Mouse (Mus musculus) kidney, postnatal 0 days (tissue): ENCODE results near the gene Gpam. TPM values are rescaled to one million over a fixed set of nuclear protein-coding genes. Genes with fewer than 3 reads are reported as not detected.

Source experiments
- ATAC-seq: fragments of 200-750 bp; cut with Nextera tagmentation; replicated peaks from 2 replicates; pipeline ENCODE4 v1.8.0; 2017; ENCODE audit warnings: low read depth, moderate number of reproducible peaks, moderate TSS enrichment, moderate library complexity; ENCODE audit not compliant: low FRiP score
- DNase-seq: peaks from one replicate; pipeline ENCODE4 v3.0.0-alpha.2; 2016; ENCODE audit warnings: low spot score
- H3K27ac ChIP-seq: fragments of 300-500 bp; sonication (generic); 2 replicates; pipeline ENCODE4 v1.5.1; 2014; ENCODE audit warnings: mild to moderate bottlenecking
- H3K27me3 ChIP-seq: fragments of 300-500 bp; sonication (generic); 2 replicates; pipeline ENCODE4 v1.6.1; 2014; ENCODE audit warnings: low read length, mixed read lengths; ENCODE audit not compliant: insufficient read depth
- H3K36me3 ChIP-seq: fragments of 300-500 bp; sonication (generic); 2 replicates; pipeline ENCODE4 v1.6.1; 2014; ENCODE audit warnings: low read length, mixed read lengths; ENCODE audit not compliant: insufficient read depth
- H3K4me1 ChIP-seq: fragments of 300-500 bp; sonication (generic); replicated peaks from 2 replicates; pipeline ENCODE4 v1.6.1; 2014; ENCODE audit warnings: antibody characterized with exemption, low read length, mixed read lengths; ENCODE audit not compliant: insufficient read depth
- H3K4me2 ChIP-seq: fragments of 300-500 bp; sonication (generic); 2 replicates; pipeline ENCODE4 v1.6.1; 2014; ENCODE audit warnings: mild to moderate bottlenecking, low read length, moderate library complexity, mixed read lengths
- H3K4me3 ChIP-seq: fragments of 300-500 bp; sonication (generic); replicated peaks from 2 replicates; pipeline ENCODE4 v1.5.1; 2014; ENCODE audit warnings: low read depth, low read length
- H3K9ac ChIP-seq: fragments of 300-500 bp; sonication (generic); 2 replicates; pipeline ENCODE4 v1.6.1; 2014; ENCODE audit warnings: low read depth, low read length
- H3K9me3 ChIP-seq: fragments of 300-500 bp; sonication (generic); replicated peaks from 2 replicates; pipeline ENCODE4 v1.6.1; 2016; ENCODE audit warnings: low read length, inconsistent platforms, mixed read lengths
- CTCF ChIP-seq: IDR thresholded peaks from 2 replicates; pipeline ENCODE4 v1.5.1; 2016; ENCODE audit warnings: antibody characterized with exemption, low read depth, mild to moderate bottlenecking, moderate library complexity
- WGBS: fragments of 180-500 bp; shearing (Covaris S2); extraction: QIAGEN DNeasy Blood & Tissue Kit; methylation state at CpG from one replicate; pipeline ENCODE4 v1.1.7; 2014; 5-methylcytosine and 5-hydroxymethylcytosine counted together
- polyA plus RNA-seq: library from polyadenylated mRNA; unstranded; fragments of >200 nt; fragmentation: Nextera tagmentation; extraction: Ambion mirVana; gene quantifications from 2 replicates; pipeline ENCODE4 v1.2.1, GENCODE M21; 2015

Gpam gene
- polyA plus RNA-seq, 1 experiment from 2014 or later = 17.3 TPM

DNA sequence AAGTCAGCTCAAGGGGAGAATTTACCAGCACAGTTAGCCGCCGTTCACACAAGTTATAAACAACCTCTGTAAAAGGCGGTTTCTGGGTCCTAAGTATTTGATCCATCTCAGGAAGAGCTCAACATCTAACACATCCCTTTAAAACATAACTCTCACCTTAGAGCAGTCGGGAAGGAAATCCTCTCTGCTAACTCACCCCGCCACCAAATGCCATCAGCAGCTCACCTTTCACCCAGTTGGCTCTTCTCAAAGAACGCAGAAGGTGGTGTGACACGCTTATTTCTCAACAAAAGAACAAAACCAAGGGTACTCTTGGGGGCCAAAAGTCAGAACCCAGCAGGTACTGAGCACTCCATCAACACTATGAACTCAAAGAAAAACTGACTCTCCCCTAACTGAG, 31.5 kb downstream of the Gpam start:
- WGBS = 86% methylated on average over 7 of the region's 7 CpGs
- no peak for TF ChIP-seq CTCF

DNA sequence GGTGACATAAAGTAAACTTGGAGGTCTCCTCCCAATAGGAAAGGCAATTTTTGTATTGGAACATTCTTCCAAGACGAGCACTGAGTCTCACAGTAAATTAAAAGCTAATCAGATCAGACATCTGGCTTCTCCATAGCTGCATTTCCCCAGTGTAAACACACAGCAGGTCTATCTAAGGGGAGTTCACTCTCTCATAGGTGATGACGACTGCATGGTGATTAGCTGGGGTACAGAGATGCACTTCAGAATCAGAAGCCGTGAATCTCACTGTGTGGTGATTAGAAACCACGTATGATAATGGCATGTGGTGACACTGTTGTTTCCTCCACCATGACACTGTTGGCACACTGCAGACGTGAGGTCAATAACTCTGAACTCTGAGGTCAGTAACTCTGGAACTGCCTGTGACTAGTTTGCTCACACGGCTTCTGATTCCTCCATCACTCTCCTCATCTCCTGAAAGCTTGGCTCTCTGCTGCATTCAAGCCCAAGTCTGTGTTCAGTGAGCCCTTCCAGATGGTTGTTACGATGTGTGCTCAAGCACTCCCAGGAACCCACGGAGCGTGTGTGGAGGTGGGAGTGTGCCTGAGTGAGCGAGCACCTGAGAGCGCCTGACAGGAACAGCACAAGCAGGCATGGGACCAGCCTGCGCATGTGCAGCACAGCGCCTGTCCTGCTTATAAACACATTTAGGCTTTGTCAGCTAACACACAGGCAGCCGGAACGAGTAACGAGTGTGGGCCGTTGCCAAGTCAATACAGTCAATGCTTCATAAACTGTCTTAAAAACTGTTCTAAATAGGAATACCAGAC, 35.2 kb downstream of the Gpam start:
- TF ChIP-seq CTCF = no peak
- Histone ChIP-seq H3K4me3 (no peak overlapping the region), H3K4me1 (peaks cover 3% of the 10 kb centered on the region; the same call in 1 of the 2 replicates), H3K9me3 (no peaks in the 10 kb centered on the region), H3K27me3 (no peaks in the 10 kb centered on the region), H3K9ac (no peak overlapping the region), H3K36me3 (peaks cover 57% of the 10 kb centered on the region), H3K4me2 (no peak overlapping the region), H3K27ac (no peak overlapping the region)
- WGBS = 60% methylated on average over 17 of the region's 17 CpGs
- DNase-seq (no peak), ATAC-seq (peak; percentile 63; the same call in 1 of the 2 replicates)

More for the DNA sequence above, 31.5 kb downstream of the Gpam start:
- Histone ChIP-seq H3K27ac (no peak overlapping the region), H3K4me3 (no peak overlapping the region), H3K27me3 (no peaks in the 10 kb centered on the region), H3K4me2 (no peak overlapping the region), H3K36me3 (peaks cover 26% of the 10 kb centered on the region; the same call in 1 of the 2 replicates), H3K9me3 (no peaks in the 10 kb centered on the region), H3K9ac (no peak overlapping the region), H3K4me1 (peaks cover 14% of the 10 kb centered on the region; the same call in 1 of the 2 replicates)
- DNase-seq (no peak), ATAC-seq (no peak)

DNA sequence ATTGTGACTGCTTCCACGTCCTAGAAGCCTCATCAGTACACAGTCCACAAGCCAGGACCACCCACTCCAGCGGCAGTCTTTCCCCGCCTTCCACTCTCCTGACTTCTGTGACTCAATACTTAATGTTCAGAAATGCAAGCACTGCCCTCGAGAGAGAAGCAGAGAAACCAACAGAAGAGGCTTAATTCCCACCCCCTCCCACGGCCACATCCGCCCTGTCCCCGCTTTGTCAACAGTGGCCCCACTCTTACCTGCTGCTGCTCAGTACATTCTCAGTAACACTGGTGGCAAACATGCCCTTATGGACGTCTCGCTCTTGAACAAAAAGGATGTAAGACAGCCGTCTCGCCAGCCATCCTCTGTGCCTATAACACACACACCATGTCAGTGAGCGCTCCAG, 36.2 kb downstream of the Gpam start:
- Histone ChIP-seq H3K9ac (no peak overlapping the region), H3K4me3 (no peak overlapping the region), H3K4me1 (no peaks in the 10 kb centered on the region), H3K4me2 (no peak overlapping the region), H3K36me3 (peaks cover 63% of the 10 kb centered on the region), H3K27me3 (no peaks in the 10 kb centered on the region), H3K9me3 (no peaks in the 10 kb centered on the region), H3K27ac (no peak overlapping the region)
- TF ChIP-seq CTCF = no peak
- ATAC-seq = no peak
- 84% methylated on average over 12 of the region's 12 CpGs for WGBS
- no peak for DNase-seq

DNA sequence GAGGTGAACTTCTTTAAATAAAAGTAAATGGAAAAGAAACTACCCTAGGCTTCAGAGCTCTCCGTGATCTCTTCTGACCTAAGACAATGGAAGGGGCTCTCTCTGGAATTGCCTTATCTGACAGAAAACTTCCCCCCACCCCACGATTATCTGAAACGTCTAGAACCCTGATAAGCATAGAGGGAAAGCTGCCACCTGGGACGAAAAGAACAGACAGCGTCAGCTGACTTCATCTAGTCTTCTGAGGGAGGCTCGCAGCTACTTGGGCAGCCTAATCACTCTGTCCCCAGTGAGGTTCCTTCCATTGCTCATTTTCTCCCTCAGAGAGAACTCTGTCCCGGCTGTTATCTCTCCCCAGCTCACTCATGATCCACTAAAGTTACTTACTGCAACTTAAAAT, 36.9 kb downstream of the Gpam start:
- ATAC-seq = no peak
- TF ChIP-seq CTCF = no peak
- Histone ChIP-seq H3K27ac (no peak overlapping the region), H3K4me3 (no peak overlapping the region), H3K36me3 (peaks cover 62% of the 10 kb centered on the region), H3K4me2 (no peak overlapping the region), H3K27me3 (no peaks in the 10 kb centered on the region), H3K9me3 (no peaks in the 10 kb centered on the region), H3K4me1 (no peaks in the 10 kb centered on the region), H3K9ac (no peak overlapping the region)
- WGBS = 86% methylated on average over 7 of the region's 7 CpGs
- no peak for DNase-seq

DNA sequence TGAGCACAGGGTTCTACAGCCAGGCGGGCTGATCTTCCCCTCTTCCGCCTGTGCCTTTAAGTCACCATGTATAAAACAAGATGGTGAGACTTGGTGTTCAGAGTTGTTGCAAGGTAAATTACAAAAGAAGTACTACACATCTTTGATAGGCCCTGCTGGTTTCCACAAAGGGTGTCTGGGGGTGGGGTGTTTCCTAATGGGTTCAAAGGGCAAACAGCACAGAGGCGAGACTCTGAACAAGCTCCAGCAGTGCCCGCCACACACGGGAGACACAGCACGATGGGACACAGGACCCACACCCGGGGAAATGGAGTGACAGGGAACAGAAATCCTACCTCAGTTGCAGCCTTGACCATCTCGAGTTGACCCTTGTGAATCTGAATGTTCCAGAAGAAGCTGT, 39.3 kb downstream of the Gpam start:
- no peak overlapping the region for H3K9ac ChIP-seq
- no peaks in the 10 kb centered on the region for H3K9me3 ChIP-seq
- H3K36me3 ChIP-seq = peaks cover 77% of the 10 kb centered on the region
- WGBS = 82% methylated on average over 8 of the region's 8 CpGs
- no peak overlapping the region for H3K27ac ChIP-seq
- TF ChIP-seq CTCF = no peak
- ATAC-seq (no peak), DNase-seq (no peak)
- H3K27me3 ChIP-seq = no peaks in the 10 kb centered on the region
- H3K4me1 ChIP-seq = no peaks in the 10 kb centered on the region
- no peak overlapping the region for H3K4me3 ChIP-seq
- no peak overlapping the region for H3K4me2 ChIP-seq

DNA sequence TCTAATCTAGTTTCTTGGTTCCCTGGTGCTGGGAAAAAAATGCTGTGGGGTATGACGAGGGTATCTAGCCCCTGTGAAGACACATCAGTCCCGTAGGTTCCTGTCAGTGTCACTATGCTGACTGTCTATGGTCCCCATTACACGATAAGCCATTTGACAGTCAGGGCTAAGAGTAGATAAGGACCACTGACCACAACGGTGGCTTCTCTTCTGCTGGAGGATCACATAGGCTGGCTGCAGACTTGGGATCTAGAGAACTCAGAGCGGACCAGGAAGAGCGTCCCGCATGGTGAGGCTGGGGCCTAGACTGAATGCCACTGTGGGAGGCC, 41.2 kb downstream of the Gpam start:
- Histone ChIP-seq H3K9ac (no peak overlapping the region), H3K36me3 (peaks cover 83% of the 10 kb centered on the region), H3K9me3 (no peaks in the 10 kb centered on the region), H3K27ac (no peak overlapping the region), H3K4me1 (no peaks in the 10 kb centered on the region), H3K4me2 (no peak overlapping the region), H3K4me3 (no peak overlapping the region), H3K27me3 (no peaks in the 10 kb centered on the region)
- no peak for TF ChIP-seq CTCF
- DNase-seq (no peak), ATAC-seq (no peak)
- 91% methylated on average over 7 of the region's 7 CpGs for WGBS
